Mouse (Mus musculus) bone marrow, adult 2 months (tissue): Measurements from ENCODE around the gene Nolc1.

Source experiments
- CTCF ChIP-seq: fragments of 200-500 bp; IDR thresholded peaks from 2 replicates; pipeline ENCODE4 v1.5.1; 2011; ENCODE audit warnings: low read length, control low read depth; ENCODE audit not compliant: control insufficient read depth, insufficient read depth
- POLR2A ChIP-seq: fragments of 200-500 bp; IDR thresholded peaks from 2 replicates; pipeline ENCODE4 v1.6.1; 2011; ENCODE audit warnings: low read depth, mild to moderate bottlenecking, control low read depth, low read length, borderline replicate concordance; ENCODE audit not compliant: control insufficient read depth

DNA sequence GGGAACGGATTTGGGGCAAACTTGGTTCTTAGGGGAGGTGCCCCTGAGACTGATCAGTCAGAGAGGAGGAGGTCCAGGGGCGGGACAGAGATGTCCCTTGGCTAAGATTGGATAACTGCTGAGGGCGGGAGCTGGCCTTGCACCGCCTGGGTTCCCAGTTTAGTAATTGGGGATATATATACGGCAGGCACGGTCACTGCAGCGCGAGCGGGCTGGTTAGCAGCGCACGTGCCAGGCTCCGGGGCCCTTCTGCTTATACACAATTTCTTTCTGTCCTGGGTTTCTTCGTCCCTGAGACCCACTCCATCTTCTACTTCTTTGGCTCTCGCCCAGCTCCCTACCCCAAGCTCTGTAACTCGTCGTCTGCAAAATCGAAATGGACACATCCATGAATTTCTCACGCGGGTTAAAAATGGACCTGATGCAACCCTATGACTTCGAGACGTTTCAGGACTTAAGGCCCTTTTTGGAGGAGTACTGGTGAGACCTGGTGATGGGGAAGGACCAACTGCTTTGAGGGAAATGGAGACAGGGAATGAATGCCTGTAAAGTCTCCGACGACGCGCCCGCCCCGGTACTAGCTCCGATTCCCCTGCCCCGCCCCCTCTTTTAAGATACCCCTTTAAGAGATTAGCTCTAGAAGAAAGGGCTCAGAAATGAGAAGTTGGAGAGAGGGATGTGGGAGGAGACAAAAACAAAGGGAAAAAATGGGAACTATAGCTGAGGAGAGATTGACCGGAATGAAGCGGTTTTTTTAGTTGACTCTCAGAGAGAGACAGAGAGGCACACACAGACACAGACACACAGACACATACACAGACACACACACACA, 56.2 kb downstream of the Nolc1 start, which contains the start of gene Elovl3:
- TF ChIP-seq CTCF (no peak), POLR2A (no peak)
